Mouse (Mus musculus): ENCODE measurements at regions not wholly inside any gene's neighbourhood (a gene's known extent, or its start where the extent isn't known, plus 50 kb on each side); places are given as distances from the start of the nearest gene placed in this dataset.

DNA sequence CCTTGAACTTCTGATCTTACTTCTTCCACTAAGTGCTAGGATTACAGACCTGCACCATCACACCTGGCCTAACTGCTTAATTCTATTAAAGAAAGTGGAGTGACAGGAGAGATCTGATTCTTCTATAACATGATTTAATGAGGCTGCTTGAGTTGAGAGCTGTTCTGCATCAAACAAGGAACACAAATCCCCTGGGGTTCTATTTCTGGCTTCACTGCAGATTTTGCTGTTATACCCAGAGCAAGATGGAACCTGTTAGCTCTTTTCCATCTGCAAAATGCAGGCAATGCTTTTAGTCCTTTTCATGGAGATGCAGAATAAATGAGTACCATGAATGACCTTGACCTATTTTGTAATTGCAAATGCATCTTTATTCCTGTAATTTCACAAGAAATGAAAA lies 61.4 kb upstream of the Usp46 start:
- no peak for TF ChIP-seq CTCF (IDR thresholded peaks at IDR 0.05; ENCODE audit: borderline replicate concordance, extremely low read depth, insufficient read depth, insufficient read length)
- TF ChIP-seq POLR2A (IDR thresholded peaks at IDR 0.05; ENCODE audit: borderline replicate concordance, extremely low read depth, insufficient read depth, insufficient read length, poor library complexity, severe bottlenecking): no peak

Data from brain, embryonic 14.5 days (tissue).